Mouse (Mus musculus) C2C12 (cell line): ENCODE data around the gene Pigu.

Source experiments
- CTCF ChIP-seq: IDR thresholded peaks from one replicate; pipeline ENCODE4 v1.5.1; 2011; ENCODE audit not compliant: control insufficient read depth, insufficient read depth, insufficient read length
- FOSL1 ChIP-seq: IDR thresholded peaks from one replicate; pipeline ENCODE4 v1.8.0; 2011; ENCODE audit warnings: mild to moderate bottlenecking, low read length; ENCODE audit not compliant: poor library complexity, insufficient read depth, severe bottlenecking
- MYOG ChIP-seq: IDR thresholded peaks from one replicate; pipeline ENCODE4 v1.6.1; 2011; ENCODE audit not compliant: control insufficient read depth, insufficient read length; ENCODE audit errors: extremely low read depth

DNA sequence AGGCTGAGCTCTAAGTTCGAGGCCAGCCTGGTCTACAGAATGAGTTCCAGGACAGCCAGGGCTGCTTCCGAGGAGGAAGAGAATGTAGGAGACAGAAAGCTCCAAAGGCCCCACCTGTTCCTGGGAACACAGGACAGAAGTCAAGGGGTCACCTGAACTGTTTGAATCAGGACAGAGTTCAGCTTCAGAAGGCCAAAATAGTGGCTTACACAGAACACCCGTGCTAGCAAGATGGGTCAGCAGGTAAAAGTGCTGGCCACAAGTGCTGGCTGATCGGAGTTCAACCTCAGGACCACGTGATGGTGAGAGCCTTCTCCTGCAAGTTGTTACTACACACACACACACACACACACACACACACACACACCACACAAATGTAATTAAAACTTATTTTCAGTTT lies 90.3 kb downstream of the Pigu start:
- TF ChIP-seq CTCF (no peak), MYOG (no peak), FOSL1 (no peak)
